Mouse (Mus musculus) liver, embryonic 11.5 days (tissue): Measurements from ENCODE around the gene Ak4. TPM values are rescaled to one million over a fixed set of nuclear protein-coding genes. Genes with fewer than 3 reads are reported as not detected.

Experiments used
- ATAC-seq: fragments of 200-750 bp; cut with Nextera tagmentation; replicated peaks from 2 replicates; pipeline ENCODE4 v1.8.0; 2017; ENCODE audit warnings: moderate number of reproducible peaks, mild to moderate bottlenecking, moderate TSS enrichment, moderate library complexity; ENCODE audit not compliant: low FRiP score
- DNase-seq: peaks from one replicate; pipeline ENCODE4 v3.0.0-alpha.2; 2017; ENCODE audit warnings: low spot score
- H3K27ac ChIP-seq: fragments of 300-500 bp; sonication (generic); 2 replicates; pipeline ENCODE4 v1.5.1; 2014; ENCODE audit warnings: mild to moderate bottlenecking, low read depth, low read length, control low read depth
- H3K27me3 ChIP-seq: fragments of 300-500 bp; sonication (generic); replicated peaks from 2 replicates; pipeline ENCODE4 v1.6.1; 2014; ENCODE audit warnings: low read length, mixed read lengths; ENCODE audit not compliant: control insufficient read depth, insufficient read depth
- H3K36me3 ChIP-seq: fragments of 300-500 bp; sonication (generic); 2 replicates; pipeline ENCODE4 v1.6.1; 2014; ENCODE audit warnings: mild to moderate bottlenecking, low read length, moderate library complexity, mixed read lengths; ENCODE audit not compliant: control insufficient read depth, insufficient read depth
- H3K4me1 ChIP-seq: fragments of 300-500 bp; sonication (generic); replicated peaks from 2 replicates; pipeline ENCODE4 v1.6.1; 2014; ENCODE audit warnings: low read length, mixed read lengths; ENCODE audit not compliant: control insufficient read depth, insufficient read depth
- H3K4me2 ChIP-seq: fragments of 300-500 bp; sonication (generic); 2 replicates; pipeline ENCODE4 v1.6.1; 2014; ENCODE audit warnings: mild to moderate bottlenecking, control low read depth, moderate library complexity
- H3K4me3 ChIP-seq: fragments of 300-500 bp; sonication (generic); 2 replicates; pipeline ENCODE4 v1.5.1; 2014; ENCODE audit warnings: low read depth, low read length, control low read depth
- H3K9ac ChIP-seq: fragments of 300-500 bp; sonication (generic); 2 replicates; pipeline ENCODE4 v1.6.1; 2014; ENCODE audit warnings: low read depth, low read length, control low read depth
- H3K9me3 ChIP-seq: fragments of 300-500 bp; sonication (generic); 2 replicates; pipeline ENCODE4 v1.6.1; 2016; ENCODE audit warnings: low read length, inconsistent platforms, mixed read lengths; ENCODE audit not compliant: control insufficient read depth
- WGBS: fragments of 180-500 bp; shearing (Covaris S2); extraction: QIAGEN DNeasy Blood & Tissue Kit; methylation state at CpG from one replicate; pipeline ENCODE4 v1.1.7; 2014; 5-methylcytosine and 5-hydroxymethylcytosine counted together
- polyA plus RNA-seq: library from polyadenylated mRNA; unstranded; fragments of >200 nt; fragmentation: Nextera tagmentation; extraction: Ambion mirVana; gene quantifications from 2 replicates; pipeline ENCODE4 v1.2.1, GENCODE M21; 2014

Ak4 gene
- polyA plus RNA-seq, 1 experiment from 2014 or later: 14.8 TPM

- Histone ChIP-seq H3K4me1 (no peaks in the 10 kb centered on the region; the same call in 1 of the 2 replicates), H3K4me3 (no peak overlapping the region), H3K36me3 (no peaks in the 10 kb centered on the region), H3K9me3 (no peaks in the 10 kb centered on the region), H3K4me2 (no peak overlapping the region), H3K9ac (no peak overlapping the region), H3K27ac (no peak overlapping the region), H3K27me3 (peaks cover 43% of the 10 kb centered on the region)
- DNase-seq: no peak
- ATAC-seq: no peak
These were observed 74.6 kb downstream of the Ak4 start for GRCm38 (mm10) chr4:101493611-101494197.

- WGBS: 4% methylated on average over 28 of the region's 28 CpGs
- H3K36me3 ChIP-seq: no peaks in the 10 kb centered on the region
- H3K9me3 ChIP-seq: no peaks in the 10 kb centered on the region
- no peak for ATAC-seq
- peaks cover 46% of the 10 kb centered on the region for H3K27me3 ChIP-seq
- no peaks in the 10 kb centered on the region; the same call in 1 of the 2 replicates for H3K4me1 ChIP-seq
- H3K27ac ChIP-seq: no peak overlapping the region
- no peak for DNase-seq
- peak overlapping the region; percentile 77 for H3K4me2 ChIP-seq
- no peak overlapping the region for H3K9ac ChIP-seq
- H3K4me3 ChIP-seq: peak overlapping the region; percentile 52
These were observed 77.1 kb downstream of the Ak4 start for GRCm38 (mm10) chr4:101496188-101496533.

DNA sequence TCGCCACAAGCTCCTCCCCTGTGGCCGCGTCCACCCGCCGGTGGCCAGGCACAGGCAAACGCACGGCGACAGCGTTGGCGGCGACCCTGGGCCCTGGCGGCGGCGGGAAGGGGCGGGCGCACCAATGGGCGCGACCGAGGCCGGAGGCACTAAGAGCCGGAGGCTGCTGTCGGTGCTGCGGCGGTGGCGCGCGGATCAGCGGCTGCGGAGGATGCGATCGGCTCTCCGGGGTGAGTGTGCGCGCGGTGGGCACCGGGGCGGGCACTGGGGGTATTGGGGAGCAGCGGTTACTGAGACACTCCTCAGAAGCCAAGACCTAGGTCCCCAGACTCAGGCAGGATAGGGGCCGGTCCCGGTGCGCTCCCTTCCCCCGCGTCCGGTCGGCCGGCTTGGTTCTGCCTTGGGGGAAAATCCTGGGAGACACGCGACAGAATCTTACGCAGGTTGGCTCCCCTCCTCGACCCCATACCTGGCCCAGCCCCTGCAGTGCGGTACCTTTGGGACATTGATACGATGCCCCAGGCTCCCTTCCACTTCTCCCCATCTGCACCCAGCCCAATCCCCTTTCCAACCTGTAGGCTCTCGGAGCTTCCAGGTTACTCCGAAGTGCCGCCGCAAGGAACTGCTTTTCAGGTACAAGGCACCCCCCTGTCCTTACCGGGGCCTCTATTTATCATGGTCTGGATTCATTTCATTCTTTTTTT lies 77.6 kb downstream of the Ak4 start, which contains the start of gene Dnajc6:
Dnajc6 (plus strand) TSS at position 115 of the 704 bp plus-strand sequence.
- Histone ChIP-seq H3K27ac (no peak within 1 kb of the TSS), H3K4me3 (peak within 1 kb of the TSS; percentile 52), H3K4me1 (no peaks in the 10 kb centered on the region; the same call in 1 of the 2 replicates), H3K36me3 (no peaks in the 10 kb centered on the region), H3K4me2 (peak within 1 kb of the TSS; percentile 77), H3K27me3 (peaks cover 46% of the 10 kb centered on the region), H3K9ac (no peak within 1 kb of the TSS), H3K9me3 (no peaks in the 10 kb centered on the region)
- 1% methylated on average over 50 of the region's 57 CpGs for WGBS
- peak; percentile 44 for DNase-seq
- no peak for ATAC-seq

DNA sequence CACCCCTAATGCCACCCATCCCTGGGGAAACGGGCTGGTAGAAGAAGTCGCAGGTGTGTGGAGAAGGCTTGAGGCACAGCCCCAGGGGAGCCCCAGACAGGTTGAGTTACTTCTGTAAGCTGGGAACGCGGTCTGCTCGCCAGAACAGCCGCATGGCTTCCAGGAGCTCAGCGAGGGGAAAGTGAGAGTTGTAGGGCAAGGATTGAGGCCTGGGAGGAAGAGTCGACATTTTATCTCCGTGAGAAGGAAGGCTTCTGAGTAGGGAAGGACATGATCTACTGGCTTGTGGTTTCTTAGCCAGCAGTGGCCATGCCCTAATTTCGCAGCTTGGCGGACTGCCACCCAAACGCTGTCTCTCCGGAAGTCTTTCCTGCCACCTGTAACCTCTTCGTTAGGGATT lies 78.3 kb downstream of the Ak4 start:
- WGBS: 4% methylated on average over 14 of the region's 14 CpGs
- H3K4me2 ChIP-seq: peak overlapping the region; percentile 77
- DNase-seq (no peak), ATAC-seq (no peak)
- H3K9me3 ChIP-seq: no peaks in the 10 kb centered on the region
- peaks cover 46% of the 10 kb centered on the region for H3K27me3 ChIP-seq
- H3K36me3 ChIP-seq: no peaks in the 10 kb centered on the region
- H3K27ac ChIP-seq: no peak overlapping the region
- no peaks in the 10 kb centered on the region; the same call in 1 of the 2 replicates for H3K4me1 ChIP-seq
- peak overlapping the region; percentile 52; the same call in 1 of the 2 replicates for H3K4me3 ChIP-seq
- H3K9ac ChIP-seq: no peak overlapping the region

GRCm38 (mm10) chr4:101504470-101505007 lies 85.5 kb downstream of the Ak4 start:
- Histone ChIP-seq H3K27ac (no peak overlapping the region), H3K4me1 (no peaks in the 10 kb centered on the region), H3K36me3 (no peaks in the 10 kb centered on the region), H3K4me3 (no peak overlapping the region), H3K9me3 (no peaks in the 10 kb centered on the region), H3K27me3 (peaks cover 12% of the 10 kb centered on the region), H3K9ac (no peak overlapping the region), H3K4me2 (no peak overlapping the region)
- ATAC-seq (no peak), DNase-seq (no peak)
- WGBS: 73% methylated on average over 7 of the region's 7 CpGs

DNA sequence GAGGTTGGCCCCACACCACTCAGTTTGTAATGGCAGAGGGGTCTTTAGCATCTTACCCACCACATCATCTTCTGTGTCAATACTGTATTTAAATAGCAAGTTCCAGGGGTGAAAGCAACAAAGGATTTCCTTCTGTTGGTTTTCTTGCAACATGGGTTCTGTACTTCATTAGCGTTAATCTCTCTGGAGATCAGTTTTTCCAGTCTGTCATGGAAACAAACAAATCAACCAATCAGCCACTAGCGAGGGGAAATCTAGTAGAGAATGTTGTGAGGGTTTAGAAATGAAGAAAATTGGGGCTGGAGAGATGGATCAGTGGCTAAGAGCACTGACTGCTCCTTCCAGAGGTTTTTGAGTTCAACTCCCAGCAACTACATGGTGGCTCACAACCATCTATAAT lies 86.9 kb downstream of the Ak4 start:
- peaks cover 14% of the 10 kb centered on the region for H3K27me3 ChIP-seq
- H3K36me3 ChIP-seq: no peaks in the 10 kb centered on the region
- H3K4me2 ChIP-seq: no peak overlapping the region
- H3K27ac ChIP-seq: no peak overlapping the region
- H3K4me1 ChIP-seq: no peaks in the 10 kb centered on the region
- no peaks in the 10 kb centered on the region for H3K9me3 ChIP-seq
- no peak for DNase-seq
- H3K4me3 ChIP-seq: no peak overlapping the region
- no peak for ATAC-seq
- WGBS: 65% methylated on average over 2 of the region's 2 CpGs
- no peak overlapping the region for H3K9ac ChIP-seq

GRCm38 (mm10) chr4:101506372-101506771 lies 87.3 kb downstream of the Ak4 start:
- H3K27ac ChIP-seq: no peak overlapping the region
- H3K9ac ChIP-seq: no peak overlapping the region
- H3K4me3 ChIP-seq: no peak overlapping the region
- H3K36me3 ChIP-seq: no peaks in the 10 kb centered on the region
- H3K27me3 ChIP-seq: peaks cover 14% of the 10 kb centered on the region
- H3K4me2 ChIP-seq: no peak overlapping the region
- ATAC-seq: no peak
- no peaks in the 10 kb centered on the region for H3K4me1 ChIP-seq
- H3K9me3 ChIP-seq: no peaks in the 10 kb centered on the region
- DNase-seq: no peak

DNA sequence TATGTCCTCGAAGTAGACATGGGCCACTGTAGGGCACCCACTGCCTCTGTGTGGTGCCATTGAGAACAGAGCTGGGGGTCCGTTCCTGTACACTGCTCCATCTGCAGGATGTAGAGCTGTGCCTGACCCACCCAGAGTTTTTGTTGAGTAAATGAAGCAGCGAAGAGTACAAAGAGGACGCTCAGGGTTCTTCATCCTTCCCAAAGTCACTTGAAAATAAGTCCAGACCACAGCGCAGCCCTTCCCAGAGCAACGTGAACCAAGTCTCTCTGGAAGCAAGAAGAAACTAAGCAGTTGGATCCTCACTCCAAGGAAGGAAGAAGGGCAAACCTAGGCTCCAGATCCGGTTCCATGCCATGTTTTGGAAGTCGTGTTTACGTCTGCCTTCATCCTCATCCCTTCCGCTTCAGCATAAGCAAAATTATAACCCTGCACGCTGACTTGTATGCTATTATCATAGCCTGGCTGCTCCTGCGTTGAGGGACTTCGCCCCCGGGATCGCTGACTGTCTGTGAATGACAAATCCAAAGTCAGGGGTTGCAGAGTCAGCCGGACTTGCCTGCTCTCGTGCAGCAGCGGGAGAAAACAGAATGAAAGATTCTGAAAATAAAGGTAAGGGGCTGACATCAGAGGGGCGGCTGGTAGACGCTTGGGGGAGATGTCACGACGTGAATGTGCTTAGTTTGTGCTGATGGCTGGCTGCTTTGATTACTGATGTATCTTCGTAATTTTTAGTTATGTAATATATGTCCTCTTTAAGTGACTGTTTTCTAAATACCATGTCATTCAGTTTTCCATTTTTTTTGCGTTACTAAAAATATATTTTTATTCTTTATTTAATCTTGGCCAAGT lies 88.7 kb downstream of the Ak4 start:
- Histone ChIP-seq H3K4me2 (peak overlapping the region; percentile 67), H3K36me3 (no peaks in the 10 kb centered on the region), H3K9me3 (no peaks in the 10 kb centered on the region), H3K9ac (no peak overlapping the region), H3K27ac (no peak overlapping the region), H3K27me3 (peaks cover 14% of the 10 kb centered on the region), H3K4me1 (no peaks in the 10 kb centered on the region), H3K4me3 (peak overlapping the region; percentile 35)
- 11% methylated on average over 24 of the region's 24 CpGs for WGBS
- DNase-seq: no peak
- no peak for ATAC-seq
